Mouse (Mus musculus) forebrain, embryonic 13.5 days (tissue): Measurements from ENCODE around the gene Gm20388. TPM values are rescaled to one million over a fixed set of nuclear protein-coding genes. Genes with fewer than 3 reads are reported as not detected.

Experiments
- ATAC-seq: fragments of 200-750 bp; cut with Nextera tagmentation; 2 replicates; pipeline ENCODE4 v1.8.0; 2017
- H3K27ac ChIP-seq: fragments of 300-500 bp; sonication (generic); 2 replicates; pipeline ENCODE4 v1.5.1; 2015; ENCODE audit warnings: inconsistent platforms, mild to moderate bottlenecking, moderate library complexity
- H3K27me3 ChIP-seq: fragments of 300-500 bp; sonication (generic); 2 replicates; pipeline ENCODE4 v1.6.1; 2015; ENCODE audit warnings: mild to moderate bottlenecking, inconsistent platforms
- H3K36me3 ChIP-seq: fragments of 300-500 bp; sonication (generic); 2 replicates; pipeline ENCODE4 v1.6.1; 2015; ENCODE audit warnings: mild to moderate bottlenecking, inconsistent platforms; ENCODE audit not compliant: poor library complexity, severe bottlenecking
- H3K4me1 ChIP-seq: fragments of 300-500 bp; sonication (generic); 2 replicates; pipeline ENCODE4 v1.6.1; 2015; ENCODE audit warnings: inconsistent platforms
- H3K4me2 ChIP-seq: fragments of 300-500 bp; sonication (generic); 2 replicates; pipeline ENCODE4 v1.6.1; 2015; ENCODE audit warnings: inconsistent platforms, mild to moderate bottlenecking, moderate library complexity
- H3K4me3 ChIP-seq: fragments of 300-500 bp; sonication (generic); 2 replicates; pipeline ENCODE4 v1.5.1; 2015; ENCODE audit warnings: mild to moderate bottlenecking, inconsistent platforms
- H3K9ac ChIP-seq: fragments of 300-500 bp; sonication (generic); 2 replicates; pipeline ENCODE4 v1.6.1; 2015; ENCODE audit warnings: mild to moderate bottlenecking, inconsistent platforms
- H3K9me3 ChIP-seq: fragments of 300-500 bp; sonication (generic); replicated peaks from 2 replicates; pipeline ENCODE4 v1.6.1; 2016; ENCODE audit warnings: inconsistent platforms
- WGBS: fragments of 180-500 bp; shearing (Covaris S2); methylation state at CpG from one replicate; pipeline ENCODE4 v1.1.7; 2015; 5-methylcytosine and 5-hydroxymethylcytosine counted together
- polyA plus RNA-seq: library from polyadenylated mRNA; unstranded; fragments of >200 nt; fragmentation: Nextera tagmentation; extraction: Ambion mirVana; gene quantifications from 2 replicates; pipeline ENCODE4 v1.2.1, GENCODE M21; 2015

Gene Gm20388
- polyA plus RNA-seq, 1 experiment from 2014 or later = 5.6 TPM

GRCm38 (mm10) chr8:120807719-120808118 is 897.1 kb downstream of the Gm20388 start:
- H3K4me2 ChIP-seq = no peak overlapping the region
- H3K9me3 ChIP-seq = no peaks in the 10 kb centered on the region
- no peak overlapping the region for H3K9ac ChIP-seq
- 0 out of 2 replicates have a peak, but pooled peaks cover 2% of the 10 kb centered on the region for H3K27me3 ChIP-seq
- H3K4me1 ChIP-seq = no peaks in the 10 kb centered on the region
- H3K36me3 ChIP-seq = no peaks in the 10 kb centered on the region
- no peak overlapping the region for H3K27ac ChIP-seq
- ATAC-seq = no peak
- 62% methylated on average over 6 of the region's 6 CpGs for WGBS
- no peak overlapping the region for H3K4me3 ChIP-seq

DNA sequence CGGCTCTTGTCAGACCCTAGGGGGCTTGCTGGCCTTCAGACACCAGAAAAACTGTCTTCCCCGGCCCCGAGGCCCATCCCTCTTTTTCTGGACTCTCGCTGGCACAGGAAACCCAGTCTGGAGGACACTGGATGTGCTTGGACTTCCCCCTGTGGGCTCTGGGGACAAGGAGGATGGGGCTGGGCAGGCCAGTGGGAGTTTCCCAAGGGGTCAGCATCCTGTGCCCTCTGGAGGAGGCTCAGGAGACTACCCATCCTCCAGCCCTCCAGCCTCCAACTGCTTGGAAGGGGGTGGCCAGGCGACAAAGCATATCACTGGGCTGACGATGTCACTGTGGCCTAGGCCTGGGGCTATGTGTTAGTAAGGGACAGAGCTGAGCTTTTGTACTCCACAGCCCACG is 898.4 kb downstream of the Gm20388 start:
- ATAC-seq = no peak
- 73% methylated on average over 7 of the region's 7 CpGs for WGBS
- Histone ChIP-seq H3K27ac (no peak overlapping the region), H3K36me3 (no peaks in the 10 kb centered on the region), H3K4me2 (no peak overlapping the region), H3K27me3 (0 out of 2 replicates have a peak, but pooled peaks cover 1% of the 10 kb centered on the region), H3K9me3 (no peaks in the 10 kb centered on the region), H3K4me1 (no peaks in the 10 kb centered on the region), H3K4me3 (no peak overlapping the region), H3K9ac (no peak overlapping the region)

GRCm38 (mm10) chr8:120811953-120812352 is 901.3 kb downstream of the Gm20388 start:
- Histone ChIP-seq H3K4me1 (no peaks in the 10 kb centered on the region), H3K9ac (no peak overlapping the region), H3K36me3 (no peaks in the 10 kb centered on the region), H3K9me3 (no peaks in the 10 kb centered on the region), H3K4me3 (no peak overlapping the region), H3K4me2 (no peak overlapping the region), H3K27me3 (no peaks in the 10 kb centered on the region; the same call in 1 of the 2 replicates), H3K27ac (no peak overlapping the region)
- no peak for ATAC-seq
- WGBS = 88% methylated on average over 2 of the region's 2 CpGs

- ATAC-seq = no peak
- H3K9ac ChIP-seq = no peak overlapping the region
- H3K4me2 ChIP-seq = no peak overlapping the region
- no peaks in the 10 kb centered on the region for H3K9me3 ChIP-seq
- H3K36me3 ChIP-seq = no peaks in the 10 kb centered on the region
- H3K27ac ChIP-seq = no peak overlapping the region
- H3K27me3 ChIP-seq = no peaks in the 10 kb centered on the region; the same call in 1 of the 2 replicates
- 76% methylated on average over 2 of the region's 2 CpGs for WGBS
- H3K4me3 ChIP-seq = no peak overlapping the region
- H3K4me1 ChIP-seq = no peaks in the 10 kb centered on the region
These were observed 902.4 kb downstream of the Gm20388 start for GRCm38 (mm10) chr8:120813028-120813427.

DNA sequence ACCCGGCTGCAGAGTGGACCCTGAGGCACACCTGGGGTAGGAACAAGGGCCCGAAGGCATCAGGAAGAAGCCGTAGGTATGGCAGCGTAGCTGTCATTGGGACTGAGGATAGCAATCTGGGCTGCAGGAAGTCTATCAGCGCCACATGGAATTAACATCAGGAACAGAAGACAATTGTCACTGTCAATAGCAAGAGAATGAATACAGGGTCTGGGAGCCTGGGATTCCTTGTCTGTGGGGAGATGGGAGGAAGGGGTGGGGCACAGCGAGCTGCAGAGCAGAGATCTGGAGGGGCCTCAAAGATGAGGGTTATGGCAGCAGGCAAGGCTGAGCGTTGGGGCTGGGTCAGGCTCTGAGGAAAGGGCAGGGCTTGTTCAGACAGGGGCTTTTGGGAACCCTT is 903.2 kb downstream of the Gm20388 start:
- Histone ChIP-seq H3K27ac (no peak overlapping the region), H3K27me3 (no peaks in the 10 kb centered on the region; the same call in 1 of the 2 replicates), H3K4me3 (no peak overlapping the region), H3K36me3 (no peaks in the 10 kb centered on the region), H3K4me1 (no peaks in the 10 kb centered on the region), H3K9ac (no peak overlapping the region), H3K4me2 (no peak overlapping the region), H3K9me3 (no peaks in the 10 kb centered on the region)
- 85% methylated on average over 7 of the region's 7 CpGs for WGBS
- no peak for ATAC-seq

DNA sequence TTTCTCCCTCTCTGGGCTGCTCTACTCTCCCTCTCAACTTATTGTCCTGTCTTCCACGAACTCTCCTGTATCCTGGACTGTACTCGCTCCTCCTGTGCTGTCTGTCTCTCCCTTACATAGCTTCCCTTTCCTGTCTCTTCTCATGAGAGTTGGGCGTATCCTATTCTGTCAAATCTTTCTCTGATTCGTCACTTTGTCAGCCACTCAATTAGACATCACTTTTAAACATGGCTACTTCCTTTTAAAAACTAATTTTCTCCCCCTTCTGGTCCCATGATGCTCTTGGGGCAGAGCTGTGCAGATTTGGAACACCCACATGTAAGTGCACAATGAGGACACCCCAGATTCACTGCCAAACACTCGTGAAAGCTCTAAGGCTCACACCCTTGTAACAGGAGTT is 905.7 kb downstream of the Gm20388 start:
- H3K36me3 ChIP-seq = no peaks in the 10 kb centered on the region
- ATAC-seq = no peak
- H3K4me1 ChIP-seq = no peaks in the 10 kb centered on the region
- H3K9ac ChIP-seq = no peak overlapping the region
- WGBS = 80% methylated on average over 5 of the region's 5 CpGs
- peaks cover 6% of the 10 kb centered on the region for H3K27me3 ChIP-seq
- no peak overlapping the region for H3K27ac ChIP-seq
- no peaks in the 10 kb centered on the region for H3K9me3 ChIP-seq
- H3K4me3 ChIP-seq = no peak overlapping the region
- H3K4me2 ChIP-seq = no peak overlapping the region

DNA sequence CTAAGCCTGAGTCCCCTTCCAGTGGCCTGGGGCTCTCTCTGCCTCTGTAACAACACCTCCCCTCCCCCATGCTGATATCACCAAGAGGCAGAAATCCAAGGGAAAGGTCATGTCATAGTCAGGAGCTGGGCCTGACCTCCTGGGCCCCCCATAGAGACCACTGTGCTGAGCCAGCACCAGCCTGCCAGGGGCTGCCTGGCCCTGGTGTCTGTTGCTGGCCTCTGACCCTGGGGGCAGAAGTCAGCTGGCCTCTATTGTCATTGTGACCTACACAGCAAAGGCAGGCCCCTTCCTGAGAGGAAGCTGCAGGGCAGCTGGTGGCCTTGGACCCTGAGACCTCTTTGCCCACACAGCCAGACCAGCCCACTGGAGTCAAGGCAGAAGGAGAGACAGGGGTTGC is 909.3 kb downstream of the Gm20388 start:
- no peak overlapping the region for H3K4me2 ChIP-seq
- H3K36me3 ChIP-seq = no peaks in the 10 kb centered on the region
- ATAC-seq = no peak
- H3K27me3 ChIP-seq = peaks cover 6% of the 10 kb centered on the region
- H3K9ac ChIP-seq = no peak overlapping the region
- no peaks in the 10 kb centered on the region; the same call in 1 of the 2 replicates for H3K9me3 ChIP-seq
- no peak overlapping the region for H3K4me3 ChIP-seq
- no peaks in the 10 kb centered on the region for H3K4me1 ChIP-seq
- no peak overlapping the region for H3K27ac ChIP-seq

DNA sequence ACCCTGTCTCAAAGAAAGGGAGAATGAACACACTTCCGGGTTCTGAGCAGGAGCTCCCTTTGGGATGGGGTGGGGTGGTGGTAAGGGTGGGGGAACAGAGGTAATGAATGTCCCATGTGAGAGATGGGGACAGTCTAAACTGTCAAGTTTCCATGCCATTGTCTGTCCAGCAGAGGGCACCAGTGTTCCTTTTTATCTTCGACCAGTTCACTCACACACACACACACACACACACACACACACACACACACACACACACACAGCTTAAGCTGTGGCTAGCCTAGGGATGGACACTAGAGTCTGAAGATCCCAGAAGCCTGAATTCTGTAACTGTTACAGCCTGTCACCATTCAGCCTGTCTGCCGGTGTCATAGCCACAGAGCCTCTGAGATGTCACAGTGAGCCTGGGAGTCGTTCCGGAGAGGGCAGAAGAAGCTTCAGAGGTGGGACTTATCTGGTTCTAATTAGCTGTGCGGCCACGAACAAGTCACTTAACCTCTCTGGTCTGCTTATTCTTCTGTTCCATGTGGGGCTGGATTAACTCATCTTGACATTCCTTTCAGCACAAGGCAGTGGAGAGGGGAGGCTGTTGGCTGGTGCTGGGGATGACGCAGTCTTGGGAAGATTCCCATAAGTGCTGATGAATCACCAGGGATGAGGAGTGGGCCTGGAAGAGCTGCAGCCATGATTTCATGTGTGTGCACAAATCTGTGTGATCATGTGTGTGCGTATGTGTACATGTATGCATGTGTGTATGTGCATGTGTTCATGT is 910.9 kb downstream of the Gm20388 start:
- WGBS = 36% methylated on average over 9 of the region's 9 CpGs
- Histone ChIP-seq H3K27me3 (peaks cover 6% of the 10 kb centered on the region), H3K4me3 (no peak overlapping the region), H3K9me3 (no peaks in the 10 kb centered on the region; the same call in 1 of the 2 replicates), H3K4me2 (no peak overlapping the region), H3K36me3 (no peaks in the 10 kb centered on the region), H3K27ac (no peak overlapping the region), H3K9ac (no peak overlapping the region), H3K4me1 (no peaks in the 10 kb centered on the region)
- no peak for ATAC-seq

GRCm38 (mm10) chr8:120823331-120823730 is 912.7 kb downstream of the Gm20388 start:
- Histone ChIP-seq H3K4me2 (no peak overlapping the region), H3K36me3 (no peaks in the 10 kb centered on the region), H3K4me3 (no peak overlapping the region), H3K4me1 (no peaks in the 10 kb centered on the region), H3K9ac (no peak overlapping the region), H3K27ac (no peak overlapping the region), H3K9me3 (no peaks in the 10 kb centered on the region; the same call in 1 of the 2 replicates), H3K27me3 (peaks cover 10% of the 10 kb centered on the region; the same call in 1 of the 2 replicates)
- WGBS = 56% methylated on average over 6 of the region's 6 CpGs
- no peak for ATAC-seq

DNA sequence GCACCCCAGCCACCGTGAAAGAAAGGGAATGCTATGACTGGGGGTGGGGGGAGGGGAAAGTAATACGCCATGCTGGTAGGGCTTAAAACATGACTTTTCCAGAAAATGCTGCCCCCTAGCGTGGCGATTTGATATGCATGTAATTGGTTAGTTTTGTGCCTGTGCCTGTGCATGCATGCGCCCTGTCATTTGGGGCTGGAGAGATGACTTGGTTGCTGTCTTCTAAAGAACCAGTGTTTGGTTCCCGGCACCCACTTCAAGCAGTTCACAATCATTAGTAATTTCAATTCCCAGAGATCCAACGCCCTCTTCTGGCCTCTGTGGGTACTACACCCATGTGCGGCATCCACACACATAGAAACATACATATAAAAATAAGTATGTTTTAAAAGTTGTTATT is 913.2 kb downstream of the Gm20388 start:
- Histone ChIP-seq H3K27ac (no peak overlapping the region), H3K9me3 (no peaks in the 10 kb centered on the region; the same call in 1 of the 2 replicates), H3K27me3 (peaks cover 11% of the 10 kb centered on the region; the same call in 1 of the 2 replicates), H3K9ac (no peak overlapping the region), H3K4me2 (no peak overlapping the region), H3K36me3 (no peaks in the 10 kb centered on the region), H3K4me3 (no peak overlapping the region), H3K4me1 (no peaks in the 10 kb centered on the region)
- 70% methylated on average over 8 of the region's 8 CpGs for WGBS
- ATAC-seq = no peak

GRCm38 (mm10) chr8:120824638-120825037 is 914.0 kb downstream of the Gm20388 start:
- H3K4me1 ChIP-seq = no peaks in the 10 kb centered on the region
- H3K36me3 ChIP-seq = no peaks in the 10 kb centered on the region
- no peak overlapping the region for H3K9ac ChIP-seq
- 73% methylated on average over 7 of the region's 7 CpGs for WGBS
- no peak overlapping the region for H3K4me2 ChIP-seq
- H3K27me3 ChIP-seq = peaks cover 18% of the 10 kb centered on the region; the same call in 1 of the 2 replicates
- ATAC-seq = no peak
- H3K4me3 ChIP-seq = no peak overlapping the region
- H3K27ac ChIP-seq = no peak overlapping the region
- no peaks in the 10 kb centered on the region; the same call in 1 of the 2 replicates for H3K9me3 ChIP-seq

DNA sequence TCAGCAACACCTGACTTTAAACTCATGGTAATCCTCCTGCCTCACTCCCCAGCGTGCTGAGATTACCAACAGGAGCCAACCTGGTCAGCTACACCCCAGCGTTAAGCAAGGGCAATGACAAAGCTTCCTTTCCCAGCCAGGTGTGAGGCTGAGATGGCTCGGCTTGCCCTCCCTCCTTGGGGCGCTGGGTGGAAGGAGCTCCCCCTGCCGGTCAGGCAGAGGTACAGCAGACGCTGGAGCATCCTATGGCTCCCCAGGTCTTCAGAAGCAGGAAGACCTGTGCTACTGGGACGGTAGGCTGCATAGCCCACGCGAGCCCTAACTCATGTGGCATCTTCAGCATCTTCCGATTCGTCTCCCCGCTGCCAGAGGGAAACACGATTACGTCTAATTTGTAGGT is 917.6 kb downstream of the Gm20388 start:
- Histone ChIP-seq H3K27me3 (0 out of 2 replicates have a peak, but pooled peaks cover 16% of the 10 kb centered on the region), H3K9me3 (no peaks in the 10 kb centered on the region; the same call in 1 of the 2 replicates), H3K4me2 (no peak overlapping the region), H3K36me3 (no peaks in the 10 kb centered on the region), H3K4me1 (no peaks in the 10 kb centered on the region), H3K27ac (no peak overlapping the region), H3K9ac (no peak overlapping the region), H3K4me3 (no peak overlapping the region)
- no peak for ATAC-seq
- 8% methylated on average over 14 of the region's 14 CpGs for WGBS
